Mouse (Mus musculus): ENCODE measurements around the gene Kctd21.

DNA sequence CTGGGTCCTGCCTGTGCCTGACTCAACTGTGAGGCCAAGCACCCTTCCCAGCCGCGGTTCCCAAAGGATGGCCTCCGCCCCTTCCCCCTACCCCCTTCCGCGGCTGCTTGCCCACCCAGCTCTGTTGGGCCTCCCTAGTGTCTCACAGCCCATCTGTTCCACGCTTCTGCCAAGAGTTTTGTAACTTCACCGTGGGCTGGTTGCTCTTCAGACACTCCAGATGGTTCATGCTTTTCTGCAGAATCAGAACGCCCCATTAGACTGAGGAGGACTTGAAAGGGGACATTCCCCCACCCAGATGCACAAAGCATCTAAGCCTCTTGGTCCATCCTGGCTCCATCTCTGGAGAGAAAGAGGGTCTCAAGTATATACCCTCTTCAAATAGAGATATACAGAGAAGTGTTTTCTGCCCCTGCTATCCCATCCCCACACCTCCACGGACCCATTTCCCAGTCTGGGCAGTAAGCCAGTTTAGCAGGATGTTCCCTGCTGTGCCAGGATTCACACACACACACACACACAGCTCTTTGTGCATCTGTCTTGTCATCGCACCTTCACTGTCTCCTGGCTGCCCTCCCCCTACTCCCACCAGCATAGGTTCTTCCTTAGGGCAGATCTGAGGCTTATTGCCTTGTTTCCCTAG, 13.2 kb downstream of the Kctd21 start:
- TF ChIP-seq CTCF (IDR thresholded peaks at IDR 0.05; ENCODE audit: insufficient read depth, low read depth, low read length): no peak
- TF ChIP-seq POLR2A (IDR thresholded peaks at IDR 0.05; ENCODE audit: insufficient read depth, low read depth, low read length): no peak
